Mouse (Mus musculus): ENCODE measurements around the gene Pigw.

Gene Pigw

GRCm38 (mm10) chr11:84879772-84880464 lies at the start of gene Pigw, which contains the start of gene Myo19:
Pigw (minus strand) TSS chr11:84880285.
Myo19 (plus strand) TSS chr11:84880148.
- in situ Hi-C loops (cut with MboI; ENCODE audit: low pct_unique_long_range_greater_than_20kb in 1 of 2, low sequenced_read_pairs in 2 of 2, unreplicated experiment in 1 of 2) = no loop called here

DNA sequence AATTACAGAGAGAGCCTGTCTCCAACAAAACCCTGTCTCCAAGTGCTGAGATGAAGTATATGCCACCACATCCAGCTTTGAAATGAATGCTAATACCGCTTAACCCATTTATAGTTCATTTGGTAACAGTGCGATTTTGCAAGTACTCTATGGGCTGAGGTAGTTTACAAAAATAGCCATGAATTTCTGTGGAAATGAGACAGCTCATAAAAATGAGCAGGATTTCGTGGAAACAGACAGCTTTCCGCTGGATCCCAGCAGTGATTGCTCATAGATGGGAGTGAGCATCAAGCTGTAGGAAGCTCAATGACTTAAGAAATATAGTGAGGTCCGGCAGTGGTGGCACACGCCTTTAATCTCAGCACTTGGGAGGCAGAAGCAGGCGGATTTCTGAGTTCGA lies 40.9 kb upstream of the Pigw start:
- in situ Hi-C loops (cut with MboI; ENCODE audit: low pct_unique_long_range_greater_than_20kb in 1 of 2, low sequenced_read_pairs in 2 of 2, unreplicated experiment in 1 of 2) = no loop called here

GRCm38 (mm10) chr11:84919951-84920350 lies 39.9 kb upstream of the Pigw start:
- in situ Hi-C loops (cut with MboI; ENCODE audit: low pct_unique_long_range_greater_than_20kb in 1 of 2, low sequenced_read_pairs in 2 of 2, unreplicated experiment in 1 of 2) = loop anchor here in 1 of 2 experiments (5.0 kb wide), 1 partner anchor 62 kb away; no protein-coding TSS in a partner anchor

- in situ Hi-C loops (cut with MboI; ENCODE audit: low pct_unique_long_range_greater_than_20kb in 1 of 2, low sequenced_read_pairs in 2 of 2, unreplicated experiment in 1 of 2) = loop anchor here in 1 of 2 experiments (5.0 kb wide), 1 partner anchor 63 kb away; no protein-coding TSS in a partner anchor
Observed at GRCm38 (mm10) chr11:84919276-84919675, 39.2 kb upstream of the Pigw start.

- in situ Hi-C loops (cut with MboI; ENCODE audit: low pct_unique_long_range_greater_than_20kb in 1 of 2, low sequenced_read_pairs in 2 of 2, unreplicated experiment in 1 of 2) = loop anchor here in 1 of 2 experiments (5.0 kb wide), 1 partner anchor 64 kb away; no protein-coding TSS in a partner anchor
Observed at GRCm38 (mm10) chr11:84918425-84918824, 38.3 kb upstream of the Pigw start.

DNA sequence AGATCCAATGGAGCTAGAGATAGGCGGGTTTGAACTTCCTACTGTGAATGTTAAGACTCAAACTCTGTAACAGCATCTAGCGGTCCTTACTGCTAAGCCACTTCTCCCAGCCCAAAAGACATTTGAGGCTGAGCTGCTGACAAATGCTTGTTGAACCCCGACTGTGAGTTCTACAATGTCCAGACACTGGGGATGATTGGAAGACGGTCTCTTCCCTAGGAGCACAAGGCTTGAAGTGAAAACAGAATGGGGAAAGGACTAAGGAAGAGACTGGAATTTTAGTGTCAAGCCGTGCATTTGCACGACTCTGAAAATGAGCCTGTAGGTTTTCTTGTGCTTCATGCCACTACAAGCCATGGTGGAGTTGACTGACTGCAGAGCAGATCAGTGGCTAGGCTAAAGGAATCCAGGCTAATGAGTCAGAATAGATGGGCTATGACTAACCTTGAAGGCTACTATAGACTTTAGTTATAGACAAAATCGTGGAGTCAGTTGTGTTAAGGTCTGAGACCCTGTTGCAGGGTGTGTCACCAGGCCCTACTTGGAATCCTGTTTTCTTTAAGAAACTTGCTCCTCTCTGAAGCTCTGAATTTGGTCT lies 36.7 kb upstream of the Pigw start:
- in situ Hi-C loops (cut with MboI; ENCODE audit: low pct_unique_long_range_greater_than_20kb in 1 of 2, low sequenced_read_pairs in 2 of 2, unreplicated experiment in 1 of 2) = loop anchor here in 1 of 2 experiments (5.0 kb wide), 1 partner anchor 65 kb away; no protein-coding TSS in a partner anchor

- in situ Hi-C loops (cut with MboI; ENCODE audit: low pct_unique_long_range_greater_than_20kb in 1 of 2, low sequenced_read_pairs in 2 of 2, unreplicated experiment in 1 of 2) = loop anchor here in 1 of 2 experiments (5.0 kb wide), 1 partner anchor 66 kb away; no protein-coding TSS in a partner anchor
Observed at GRCm38 (mm10) chr11:84916053-84916702, 36.1 kb upstream of the Pigw start, which contains the start of gene Znhit3. Znhit3 (minus strand) TSS chr11:84916366.

GRCm38 (mm10) chr11:84914673-84915072 lies 34.6 kb upstream of the Pigw start:
- in situ Hi-C loops (cut with MboI; ENCODE audit: low pct_unique_long_range_greater_than_20kb in 1 of 2, low sequenced_read_pairs in 2 of 2, unreplicated experiment in 1 of 2) = loop anchor here in 1 of 2 experiments (5.0 kb wide), 1 partner anchor 68 kb away; no protein-coding TSS in a partner anchor

- in situ Hi-C loops (cut with MboI; ENCODE audit: low pct_unique_long_range_greater_than_20kb in 1 of 2, low sequenced_read_pairs in 2 of 2, unreplicated experiment in 1 of 2) = no loop called here
Observed at GRCm38 (mm10) chr11:84910411-84910810, 30.3 kb upstream of the Pigw start.

DNA sequence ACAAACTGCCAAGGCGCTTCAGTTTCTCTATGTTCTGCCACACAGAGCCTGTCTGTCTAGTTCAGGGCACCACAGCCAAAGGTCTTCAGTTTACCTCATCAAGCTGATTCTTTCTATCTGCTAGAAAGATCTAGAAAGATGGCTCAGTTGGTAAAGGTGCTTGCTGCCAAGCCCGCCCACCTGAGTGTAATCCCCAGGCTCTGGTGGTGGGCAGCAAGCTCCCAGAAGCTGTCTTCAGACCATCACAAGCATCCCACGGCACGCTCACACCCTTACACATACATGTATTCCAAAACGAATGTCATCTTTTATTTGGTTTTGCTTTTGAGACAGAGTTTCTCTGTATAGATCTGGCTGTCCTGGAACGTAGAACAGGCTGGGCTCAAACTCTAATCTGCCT lies 28.4 kb upstream of the Pigw start:
- in situ Hi-C loops (cut with MboI; ENCODE audit: low pct_unique_long_range_greater_than_20kb in 1 of 2, low sequenced_read_pairs in 2 of 2, unreplicated experiment in 1 of 2) = no loop called here

DNA sequence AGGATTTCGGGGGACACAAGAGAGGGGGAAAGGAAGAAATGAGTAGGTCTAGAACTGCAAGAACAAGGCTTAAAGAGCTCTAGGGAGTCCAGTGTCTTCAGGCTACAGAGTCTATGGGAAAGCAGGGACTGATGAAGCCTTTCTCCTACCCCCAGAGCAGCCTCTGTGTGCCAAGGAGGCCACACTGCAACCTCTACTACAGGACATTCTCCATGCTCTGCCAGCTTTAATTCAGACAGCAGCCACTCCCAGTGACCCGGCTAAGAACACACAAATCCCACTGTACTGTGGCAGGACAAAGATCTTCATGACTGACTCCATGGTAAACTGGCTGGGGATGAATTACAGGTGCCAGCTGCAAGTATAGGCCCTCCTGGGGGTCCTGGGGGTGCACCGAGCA lies 27.0 kb upstream of the Pigw start:
- in situ Hi-C loops (cut with MboI; ENCODE audit: low pct_unique_long_range_greater_than_20kb in 1 of 2, low sequenced_read_pairs in 2 of 2, unreplicated experiment in 1 of 2) = no loop called here

- in situ Hi-C loops (cut with MboI; ENCODE audit: low pct_unique_long_range_greater_than_20kb in 1 of 2, low sequenced_read_pairs in 2 of 2, unreplicated experiment in 1 of 2) = no loop called here
Observed at GRCm38 (mm10) chr11:84904597-84905144, 24.6 kb upstream of the Pigw start.

DNA sequence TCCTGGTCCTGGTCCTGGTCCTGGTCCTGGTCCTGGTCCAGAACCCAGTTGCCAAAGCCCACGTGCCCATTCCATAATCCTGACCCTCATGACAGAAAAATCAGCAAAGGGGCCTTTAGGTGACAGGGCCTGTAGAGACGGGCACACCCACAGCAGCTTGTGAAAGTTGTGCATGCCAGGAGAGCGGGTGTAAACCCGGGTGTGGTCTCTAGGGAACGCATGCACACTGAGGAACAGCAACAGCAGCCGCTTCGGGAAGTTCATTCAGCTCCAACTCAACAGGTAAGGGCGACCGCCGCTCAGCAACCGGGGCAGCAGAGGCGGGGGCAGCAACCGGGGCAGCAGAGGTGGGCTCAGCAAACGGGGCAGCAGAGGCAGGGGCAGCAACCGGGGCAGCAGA lies 13.0 kb upstream of the Pigw start:
- in situ Hi-C loops (cut with MboI; ENCODE audit: low pct_unique_long_range_greater_than_20kb in 1 of 2, low sequenced_read_pairs in 2 of 2, unreplicated experiment in 1 of 2) = no loop called here

- in situ Hi-C loops (cut with MboI; ENCODE audit: low pct_unique_long_range_greater_than_20kb in 1 of 2, low sequenced_read_pairs in 2 of 2, unreplicated experiment in 1 of 2) = no loop called here
Observed at GRCm38 (mm10) chr11:84891705-84892104, 11.6 kb upstream of the Pigw start.

GRCm38 (mm10) chr11:84889492-84889891 lies 9.4 kb upstream of the Pigw start:
- in situ Hi-C loops (cut with MboI; ENCODE audit: low pct_unique_long_range_greater_than_20kb in 1 of 2, low sequenced_read_pairs in 2 of 2, unreplicated experiment in 1 of 2) = no loop called here

DNA sequence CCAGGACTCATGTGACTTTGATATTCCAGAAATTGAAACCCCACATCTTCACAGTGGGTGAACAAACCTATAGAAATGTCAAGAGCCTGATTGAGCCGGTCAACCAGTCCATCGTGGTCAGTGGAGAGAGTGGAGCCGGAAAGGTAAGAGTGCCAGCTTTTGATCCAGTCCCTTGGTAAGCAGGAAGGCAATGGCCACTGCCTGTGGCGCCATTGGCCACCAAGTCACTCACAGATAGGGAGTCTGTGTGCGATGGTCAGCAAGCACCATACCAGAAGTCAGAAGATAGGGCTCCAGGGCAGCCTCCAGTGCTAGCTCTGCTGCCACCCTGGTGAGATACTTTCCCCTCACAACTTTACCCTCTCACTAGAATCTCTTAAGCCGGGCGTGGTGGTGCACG lies 7.9 kb upstream of the Pigw start:
- in situ Hi-C loops (cut with MboI; ENCODE audit: low pct_unique_long_range_greater_than_20kb in 1 of 2, low sequenced_read_pairs in 2 of 2, unreplicated experiment in 1 of 2) = no loop called here

- in situ Hi-C loops (cut with MboI; ENCODE audit: low pct_unique_long_range_greater_than_20kb in 1 of 2, low sequenced_read_pairs in 2 of 2, unreplicated experiment in 1 of 2) = no loop called here
Observed at GRCm38 (mm10) chr11:84886767-84887511, 6.9 kb upstream of the Pigw start.

DNA sequence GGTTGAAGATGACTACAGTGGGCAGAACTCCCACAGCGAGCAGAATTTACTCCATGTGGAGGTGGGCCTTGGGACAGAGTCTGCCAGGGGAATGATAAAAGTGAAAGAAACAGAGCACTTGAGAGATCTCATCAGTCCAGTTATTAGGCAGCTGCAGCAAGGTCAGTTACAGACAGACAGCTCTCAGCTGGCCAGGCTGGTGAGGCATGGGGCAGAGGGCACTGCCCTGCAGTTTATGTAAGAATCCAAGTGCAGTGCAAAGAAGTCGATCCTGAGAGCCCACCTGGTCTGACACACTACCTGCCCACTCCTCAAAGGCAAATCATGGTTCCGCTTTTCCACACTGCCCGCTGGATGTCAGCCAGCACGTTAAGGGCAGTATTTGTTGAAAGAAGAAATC lies 6.2 kb upstream of the Pigw start:
- in situ Hi-C loops (cut with MboI; ENCODE audit: low pct_unique_long_range_greater_than_20kb in 1 of 2, low sequenced_read_pairs in 2 of 2, unreplicated experiment in 1 of 2) = no loop called here
